Mouse (Mus musculus): ENCODE measurements around the gene Myo1h. TPM values are rescaled to one million over a fixed set of nuclear protein-coding genes. Genes with fewer than 3 reads are reported as not detected.

Myo1h gene
- polyA plus RNA-seq, 1 experiment from 2014 or later, result 5.4 TPM

DNA sequence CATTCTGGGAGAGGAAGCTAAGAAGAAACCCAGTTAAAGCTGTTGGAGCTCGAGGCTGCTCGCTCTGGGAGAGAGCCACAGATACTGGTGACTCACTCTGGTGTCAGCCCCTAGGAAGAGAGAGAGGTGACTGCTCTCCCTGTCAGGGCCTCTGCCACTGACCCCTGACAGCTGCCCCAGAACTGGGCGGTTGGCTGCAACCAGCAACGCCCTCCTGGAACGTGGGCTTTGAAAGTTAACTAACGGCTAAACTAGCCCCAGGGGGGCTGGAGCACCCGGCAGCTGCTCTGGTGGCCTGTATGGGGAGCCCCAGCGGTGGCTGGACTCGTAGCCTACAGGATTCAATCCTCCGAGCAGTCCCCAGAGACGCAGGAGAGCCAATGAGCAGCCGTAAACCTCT, 19.0 kb upstream of the Myo1h start:
- H3K27me3 ChIP-seq (ENCODE audit: control insufficient read depth, insufficient read depth, low read depth, low read length), result peaks cover 42% of the 10 kb centered on the region
- H3K36me3 ChIP-seq (ENCODE audit: control insufficient read depth, insufficient read depth, low read length), result no peaks in the 10 kb centered on the region
- ATAC-seq (ENCODE audit: low read depth), result peak; percentile 37; the same call in 1 of the 2 replicates
- H3K4me1 ChIP-seq (replicated peaks; ENCODE audit: control insufficient read depth, insufficient read depth, low read length), result peaks cover 22% of the 10 kb centered on the region
- no peak overlapping the region for H3K4me3 ChIP-seq (ENCODE audit: low read length)
- no peak overlapping the region for H3K4me2 ChIP-seq (ENCODE audit: low read depth, low read length)
- 12% methylated on average over 12 of the region's 12 CpGs for WGBS
- H3K27ac ChIP-seq (ENCODE audit: low read length), result peak overlapping the region; percentile 64
- 0 out of 2 replicates have a peak overlapping the region, but pooled peaks have one; percentile 21 for H3K9ac ChIP-seq (ENCODE audit: low read length)
- no peaks in the 10 kb centered on the region for H3K9me3 ChIP-seq (ENCODE audit: control insufficient read depth, low read length)

GRCm38 (mm10) chr5:114273693-114274402, 15.1 kb upstream of the Myo1h start, which contains the start of gene Foxn4:
Foxn4 (minus strand) TSS chr5:114273807.
- 0 out of 2 replicates have a peak, but pooled peaks have one; percentile 23 for ATAC-seq (ENCODE audit: low read depth)
- H3K27me3 ChIP-seq (ENCODE audit: control insufficient read depth, insufficient read depth, low read depth, low read length), result peaks cover 71% of the 10 kb centered on the region
- peaks cover 13% of the 10 kb centered on the region for H3K4me1 ChIP-seq (replicated peaks; ENCODE audit: control insufficient read depth, insufficient read depth, low read length)
- peak within 1 kb of the TSS; percentile 33 for H3K4me3 ChIP-seq (ENCODE audit: low read length)
- H3K27ac ChIP-seq (ENCODE audit: low read length), result no peak within 1 kb of the TSS
- H3K4me2 ChIP-seq (ENCODE audit: low read depth, low read length), result peak within 1 kb of the TSS; percentile 43
- H3K9ac ChIP-seq (ENCODE audit: low read length), result no peak within 1 kb of the TSS
- no peaks in the 10 kb centered on the region for H3K36me3 ChIP-seq (ENCODE audit: control insufficient read depth, insufficient read depth, low read length)
- WGBS, result under 1% methylated on average over 43 of the region's 56 CpGs
- no peaks in the 10 kb centered on the region for H3K9me3 ChIP-seq (ENCODE audit: control insufficient read depth, low read length)

DNA sequence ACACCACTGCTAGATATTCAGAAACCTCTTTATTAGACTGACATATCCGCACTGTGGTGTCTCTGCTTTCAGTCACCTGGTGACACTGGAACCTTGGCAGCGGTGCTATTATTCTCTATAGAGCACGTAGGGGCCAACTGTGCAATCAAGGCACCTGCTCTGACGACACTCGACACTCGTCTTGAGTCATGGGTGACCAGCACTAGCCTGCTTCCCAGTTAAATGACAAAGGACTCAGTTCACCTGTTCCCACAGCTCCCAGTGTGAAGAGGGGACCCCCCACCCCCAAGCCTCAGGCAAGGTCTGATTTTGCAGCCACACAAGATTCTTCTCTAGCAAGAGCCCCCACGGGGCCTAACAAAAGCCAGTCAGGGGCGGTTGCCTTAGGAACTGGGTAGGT, 13.6 kb upstream of the Myo1h start:
- Histone ChIP-seq H3K9me3 (ENCODE audit: control insufficient read depth, low read length) (no peaks in the 10 kb centered on the region), H3K36me3 (ENCODE audit: control insufficient read depth, insufficient read depth, low read length) (no peaks in the 10 kb centered on the region), H3K4me2 (ENCODE audit: low read depth, low read length) (no peak overlapping the region), H3K4me1 (replicated peaks; ENCODE audit: control insufficient read depth, insufficient read depth, low read length) (peaks cover 10% of the 10 kb centered on the region), H3K4me3 (ENCODE audit: low read length) (no peak overlapping the region), H3K27ac (ENCODE audit: low read length) (no peak overlapping the region), H3K9ac (ENCODE audit: low read length) (no peak overlapping the region), H3K27me3 (ENCODE audit: control insufficient read depth, insufficient read depth, low read depth, low read length) (peaks cover 67% of the 10 kb centered on the region)
- ATAC-seq (ENCODE audit: low read depth), result no peak
- WGBS, result 26% methylated on average over 8 of the region's 8 CpGs

DNA sequence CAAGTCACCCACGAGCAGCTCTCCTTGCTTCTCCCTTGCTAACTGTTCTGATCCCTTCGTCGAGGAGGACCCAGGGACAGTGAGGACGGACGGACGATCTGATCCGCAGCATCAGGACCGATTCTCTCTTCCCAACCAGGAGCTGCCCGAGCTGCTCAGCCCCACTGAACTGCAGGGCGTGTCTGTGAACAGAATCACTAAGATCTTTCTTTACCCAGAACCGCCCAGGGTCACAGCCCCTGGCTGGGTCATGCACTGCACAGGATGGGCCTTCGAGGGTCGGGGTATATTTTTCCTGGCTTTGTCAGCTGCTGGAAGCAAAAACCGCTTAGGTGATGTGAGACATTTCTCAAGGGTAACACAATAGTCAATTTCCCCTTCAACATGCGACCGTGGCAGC, 13.0 kb upstream of the Myo1h start:
- Histone ChIP-seq H3K36me3 (ENCODE audit: control insufficient read depth, insufficient read depth, low read length) (no peaks in the 10 kb centered on the region), H3K9ac (ENCODE audit: low read length) (no peak overlapping the region), H3K4me1 (replicated peaks; ENCODE audit: control insufficient read depth, insufficient read depth, low read length) (peaks cover 10% of the 10 kb centered on the region), H3K27ac (ENCODE audit: low read length) (no peak overlapping the region), H3K9me3 (ENCODE audit: control insufficient read depth, low read length) (no peaks in the 10 kb centered on the region), H3K4me3 (ENCODE audit: low read length) (no peak overlapping the region), H3K27me3 (ENCODE audit: control insufficient read depth, insufficient read depth, low read depth, low read length) (peaks cover 67% of the 10 kb centered on the region), H3K4me2 (ENCODE audit: low read depth, low read length) (no peak overlapping the region)
- WGBS, result 32% methylated on average over 16 of the region's 16 CpGs
- ATAC-seq (ENCODE audit: low read depth), result no peak

DNA sequence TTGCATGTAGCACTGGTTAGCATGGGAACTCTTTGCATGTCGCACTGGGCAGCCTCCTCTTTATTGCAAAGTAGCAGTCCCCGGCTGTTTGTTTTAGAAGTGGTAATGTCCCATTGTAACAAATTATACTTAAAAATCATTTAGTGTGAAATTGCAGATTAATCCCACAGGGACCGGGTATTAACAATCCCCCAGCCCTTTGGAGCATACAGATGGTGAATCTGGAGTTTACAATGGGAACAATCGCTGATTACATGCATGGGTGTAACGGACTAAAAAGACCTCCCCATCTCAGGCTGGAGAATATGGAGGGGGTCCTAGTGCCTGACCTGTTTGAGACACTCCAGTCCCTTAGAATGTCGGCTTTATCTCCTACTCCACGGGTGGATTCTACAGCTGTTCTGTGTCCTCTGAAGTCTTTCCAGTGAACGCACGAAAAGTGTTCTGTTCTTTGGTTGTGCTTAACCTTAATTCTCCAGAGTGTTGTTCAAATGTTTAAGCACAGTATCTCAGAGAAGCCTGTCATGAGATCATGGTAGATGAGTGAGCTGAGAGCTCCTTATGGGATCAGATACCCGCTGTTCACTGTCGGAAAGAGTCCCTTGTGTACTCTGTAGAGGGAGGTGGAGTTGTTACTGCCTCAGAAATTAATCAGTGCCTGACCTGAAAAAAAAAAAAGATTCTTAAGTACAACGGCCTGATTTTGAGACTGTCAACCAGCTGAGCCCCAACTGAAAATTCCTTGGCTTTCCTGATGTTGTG, 9.4 kb upstream of the Myo1h start:
- no peak for ATAC-seq (ENCODE audit: low read depth)
- Histone ChIP-seq H3K27ac (ENCODE audit: low read length) (no peak overlapping the region), H3K4me1 (replicated peaks; ENCODE audit: control insufficient read depth, insufficient read depth, low read length) (no peaks in the 10 kb centered on the region), H3K36me3 (ENCODE audit: control insufficient read depth, insufficient read depth, low read length) (no peaks in the 10 kb centered on the region), H3K4me2 (ENCODE audit: low read depth, low read length) (no peak overlapping the region), H3K9me3 (ENCODE audit: control insufficient read depth, low read length) (no peaks in the 10 kb centered on the region), H3K9ac (ENCODE audit: low read length) (no peak overlapping the region), H3K27me3 (ENCODE audit: control insufficient read depth, insufficient read depth, low read depth, low read length) (peaks cover 33% of the 10 kb centered on the region), H3K4me3 (ENCODE audit: low read length) (no peak overlapping the region)
- 41% methylated on average over 12 of the region's 12 CpGs for WGBS

DNA sequence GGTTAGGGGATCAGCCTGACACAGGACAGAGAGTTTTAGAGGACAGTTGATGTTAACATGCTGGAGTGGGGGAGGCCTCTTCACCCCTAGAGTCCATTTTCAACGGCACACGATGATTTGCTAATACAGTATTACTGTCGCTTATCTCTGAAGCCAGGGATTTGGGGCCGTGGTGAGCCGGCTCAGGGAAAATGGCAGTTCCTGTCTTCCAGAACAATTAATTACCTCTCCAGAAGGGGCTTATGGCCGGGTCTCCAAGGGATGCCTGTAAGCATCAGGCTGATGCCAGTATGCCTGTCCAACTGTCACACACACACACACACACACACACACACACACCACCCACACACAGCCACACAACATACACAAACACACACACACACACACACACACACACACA, 6.6 kb upstream of the Myo1h start:
- Histone ChIP-seq H3K27me3 (ENCODE audit: control insufficient read depth, insufficient read depth, low read depth, low read length) (peaks cover 6% of the 10 kb centered on the region), H3K4me1 (replicated peaks; ENCODE audit: control insufficient read depth, insufficient read depth, low read length) (no peaks in the 10 kb centered on the region), H3K4me2 (ENCODE audit: low read depth, low read length) (no peak overlapping the region), H3K9me3 (ENCODE audit: control insufficient read depth, low read length) (no peaks in the 10 kb centered on the region), H3K27ac (ENCODE audit: low read length) (no peak overlapping the region), H3K36me3 (ENCODE audit: control insufficient read depth, insufficient read depth, low read length) (no peaks in the 10 kb centered on the region), H3K9ac (ENCODE audit: low read length) (no peak overlapping the region), H3K4me3 (ENCODE audit: low read length) (no peak overlapping the region)
- ATAC-seq (ENCODE audit: low read depth), result no peak
- 19% methylated on average over 6 of the region's 6 CpGs for WGBS

DNA sequence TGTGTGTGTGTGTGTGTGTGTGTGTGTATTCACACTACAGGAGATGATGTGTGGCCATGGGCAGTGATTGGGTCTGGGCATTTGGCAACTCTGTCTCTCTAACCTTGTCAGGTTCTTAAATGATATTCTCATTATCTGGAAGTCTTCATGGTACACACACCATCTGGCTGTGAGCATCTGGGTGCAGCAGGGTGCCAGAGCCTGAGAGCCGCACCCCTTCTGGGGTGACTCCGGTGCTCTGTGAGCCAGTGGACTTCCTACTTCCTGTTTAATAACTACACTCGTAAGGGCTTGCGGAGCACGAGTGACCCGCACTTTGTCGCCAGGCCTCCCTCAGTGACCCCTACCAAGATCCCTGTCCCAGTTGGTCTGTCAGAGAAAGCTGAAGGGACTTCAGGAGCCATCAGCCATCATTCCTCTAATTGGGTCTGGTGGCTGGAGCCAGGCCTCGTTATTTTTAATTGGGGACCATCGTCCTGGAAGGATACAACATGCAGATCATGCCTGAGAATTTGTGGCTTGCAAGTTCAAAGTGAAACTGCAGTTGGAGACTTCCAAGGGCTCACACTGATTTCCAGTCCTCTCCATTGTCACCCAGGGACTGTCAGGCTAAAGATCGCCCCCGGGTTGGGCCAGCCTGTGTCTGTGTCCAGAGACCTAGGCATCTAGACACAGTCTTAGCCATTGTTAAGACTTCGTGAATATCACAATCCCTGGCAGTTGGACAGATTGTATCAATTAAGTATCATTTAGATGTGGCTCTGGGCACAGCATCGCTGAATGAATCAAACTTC, 4.2 kb upstream of the Myo1h start:
- no peak overlapping the region for H3K4me2 ChIP-seq (ENCODE audit: low read depth, low read length)
- no peaks in the 10 kb centered on the region for H3K27me3 ChIP-seq (ENCODE audit: control insufficient read depth, insufficient read depth, low read depth, low read length)
- no peak overlapping the region for H3K27ac ChIP-seq (ENCODE audit: low read length)
- H3K9me3 ChIP-seq (ENCODE audit: control insufficient read depth, low read length), result no peaks in the 10 kb centered on the region
- H3K4me1 ChIP-seq (replicated peaks; ENCODE audit: control insufficient read depth, insufficient read depth, low read length), result no peaks in the 10 kb centered on the region
- ATAC-seq (ENCODE audit: low read depth), result no peak
- H3K4me3 ChIP-seq (ENCODE audit: low read length), result no peak overlapping the region
- no peak overlapping the region for H3K9ac ChIP-seq (ENCODE audit: low read length)
- H3K36me3 ChIP-seq (ENCODE audit: control insufficient read depth, insufficient read depth, low read length), result no peaks in the 10 kb centered on the region
- 72% methylated on average over 13 of the region's 13 CpGs for WGBS

GRCm38 (mm10) chr5:114285398-114285700, 3.6 kb upstream of the Myo1h start:
- Histone ChIP-seq H3K27me3 (ENCODE audit: control insufficient read depth, insufficient read depth, low read depth, low read length) (no peaks in the 10 kb centered on the region), H3K9me3 (ENCODE audit: control insufficient read depth, low read length) (no peaks in the 10 kb centered on the region), H3K4me1 (replicated peaks; ENCODE audit: control insufficient read depth, insufficient read depth, low read length) (no peaks in the 10 kb centered on the region), H3K9ac (ENCODE audit: low read length) (no peak overlapping the region), H3K4me2 (ENCODE audit: low read depth, low read length) (no peak overlapping the region), H3K36me3 (ENCODE audit: control insufficient read depth, insufficient read depth, low read length) (no peaks in the 10 kb centered on the region), H3K4me3 (ENCODE audit: low read length) (no peak overlapping the region), H3K27ac (ENCODE audit: low read length) (no peak overlapping the region)
- WGBS, result 89% methylated on average over 3 of the region's 3 CpGs
- no peak for ATAC-seq (ENCODE audit: low read depth)

GRCm38 (mm10) chr5:114286102-114286501, 2.9 kb upstream of the Myo1h start:
- Histone ChIP-seq H3K27ac (ENCODE audit: low read length) (no peak overlapping the region), H3K4me1 (replicated peaks; ENCODE audit: control insufficient read depth, insufficient read depth, low read length) (no peaks in the 10 kb centered on the region), H3K36me3 (ENCODE audit: control insufficient read depth, insufficient read depth, low read length) (no peaks in the 10 kb centered on the region), H3K4me2 (ENCODE audit: low read depth, low read length) (no peak overlapping the region), H3K9ac (ENCODE audit: low read length) (no peak overlapping the region), H3K9me3 (ENCODE audit: control insufficient read depth, low read length) (no peaks in the 10 kb centered on the region), H3K27me3 (ENCODE audit: control insufficient read depth, insufficient read depth, low read depth, low read length) (no peaks in the 10 kb centered on the region), H3K4me3 (ENCODE audit: low read length) (no peak overlapping the region)
- WGBS, result 69% methylated on average over 4 of the region's 4 CpGs
- no peak for ATAC-seq (ENCODE audit: low read depth)

All from lung, embryonic 16.5 days (tissue).